ENCODE assay signal across 12 mouse cellular contexts in genomic region chr5:20956298-20956697, GRCm38 (mm10). TPM values are rescaled to one million over a fixed set of nuclear protein-coding genes. Genes with fewer than 3 reads are reported as not detected.
DNase-seq lines count a peak whose midpoint lies in the region; ATAC-seq and TF ChIP-seq lines count a peak whose summit lies in the region.
"Had no signal": no experiment of that assay in that cellular context is flagged by ENCODE, and none has a peak within 500 bp of the region (broad histone marks: within the 10 kb centered on the region; RNA-seq: fewer than 3 reads in every experiment).

TSS of gene Rsbn1l (minus strand) at chr5:20956398.

- H3K27me3 ChIP-seq in forebrain, postnatal 0 days (ENCODE audit: insufficient read depth, low read length): no peaks in the 10 kb centered on the region
- H3K27me3 ChIP-seq: hindbrain, embryonic 13.5 days; neural tube, embryonic 12.5 days had no signal

- no peak within 1 kb of the TSS for H3K27ac ChIP-seq in forebrain, postnatal 0 days (ENCODE audit: low read depth, low read length)
- H3K27ac ChIP-seq: embryonic facial prominence, embryonic 10.5 days; hindbrain, embryonic 13.5 days; neural tube, embryonic 12.5 days had no signal

- H3K9ac ChIP-seq in forebrain, postnatal 0 days: no peak within 1 kb of the TSS
- H3K9ac ChIP-seq: hindbrain, embryonic 13.5 days; neural tube, embryonic 12.5 days had no signal

- no peak within 1 kb of the TSS for H3K4me2 ChIP-seq in forebrain, postnatal 0 days (ENCODE audit: low read depth)
- H3K4me2 ChIP-seq: hindbrain, embryonic 13.5 days; neural tube, embryonic 12.5 days had no signal

- DNase-seq in frontal cortex, adult 2 months (ENCODE audit: extremely low spot score in 1 of 2, low spot score in 1 of 2): no peak
- DNase-seq in frontal cortex, postnatal 10 days (ENCODE audit: low spot score in 2 of 2): no peak
- DNase-seq in urinary bladder, adult 2 months (ENCODE audit: low spot score): no peak
- no peak for DNase-seq in urinary bladder, postnatal 4 days (ENCODE audit: low spot score in 2 of 2)
- no peak for DNase-seq in left cerebral cortex, postnatal 25 days (ENCODE audit: low spot score in 2 of 2)
- no peak for DNase-seq in retina, embryonic 14.5 days (ENCODE audit: low spot score)
- no peak for DNase-seq in forebrain, postnatal 0 days
- DNase-seq in ovary, postnatal 36 days (ENCODE audit: low spot score): no peak
- DNase-seq: lung, adult 2 months had no signal

- no peak for ATAC-seq in forebrain, postnatal 0 days

- WGBS in forebrain, postnatal 0 days: 96% methylated on average over 3 of the region's 3 CpGs

- H3K36me3 ChIP-seq in forebrain, postnatal 0 days (ENCODE audit: insufficient read depth): no peaks in the 10 kb centered on the region

- no peak within 1 kb of the TSS for H3K4me3 ChIP-seq in forebrain, postnatal 0 days (ENCODE audit: low read depth, low read length)
- H3K4me3 ChIP-seq: embryonic facial prominence, embryonic 10.5 days; hindbrain, embryonic 13.5 days; neural tube, embryonic 12.5 days had no signal

- no peak for TF ChIP-seq CTCF in forebrain, postnatal 0 days (IDR thresholded peaks at IDR 0.05; ENCODE audit: low read depth)

- no peaks in the 10 kb centered on the region for H3K9me3 ChIP-seq in forebrain, postnatal 0 days (ENCODE audit: low read length)

- intact Hi-C loops in left cerebral cortex, postnatal 25 days (cut with DNase I): no loop called here

- H3K4me1 ChIP-seq in forebrain, postnatal 0 days (ENCODE audit: insufficient read depth): no peaks in the 10 kb centered on the region

RNA-seq across cellular contexts. Expression of gene Rsbn1l, which starts in this region (rescaled TPM):
- 12.0 and 12.5 TPM in 2 replicates for polyA plus RNA-seq in frontal cortex, adult 2 months (2012; rRNA removed)
- polyA plus RNA-seq in urinary bladder, adult 2 months (2012; rRNA removed): 11.8 and 14.6 TPM in 2 replicates
- total RNA-seq in left cerebral cortex, postnatal 25 days (2021): 10 to 100 TPM; 16.3 to 16.4 TPM
- total RNA-seq in forebrain, postnatal 0 days (2014; rRNA removed): 5.3 and 5.4 TPM in 2 replicates
- polyA plus RNA-seq in forebrain, postnatal 0 days (2015; fragmentation: Nextera tagmentation; extraction: Ambion mirVana): 3.0 and 3.1 TPM in 2 replicates
